Mouse (Mus musculus) adrenal gland, adult 8-10 months (tissue): ENCODE results near the gene Serpinb3d. TPM values are rescaled to one million over a fixed set of nuclear protein-coding genes. Genes with fewer than 3 reads are reported as not detected.
"Not testable (repeated sequence)": the region's sequence is repeated elsewhere in the genome, so short reads cannot be mapped to it uniquely, and the experiment has no call there.

ENCODE experiments used
- DNase-seq: peaks from one replicate; pipeline ENCODE4 v3.0.0; 2022
- total RNA-seq, 4 experiments: library from RNA; stranded (reverse); gene quantifications; 2 replicates each; pipeline ENCODE4 v1.2.4; 2022

Gene Serpinb3d
- not detected for total RNA-seq

- no peak for DNase-seq
Measured at GRCm38 (mm10) chr1:107083406-107083805, at the start of gene Serpinb3d. Gene Serpinb3d, minus strand, starts transcription at chr1:107083506.

- not testable (repeated sequence) for DNase-seq
Measured at GRCm38 (mm10) chr1:107127453-107127852, 44.1 kb upstream of the Serpinb3d start.

- DNase-seq: no peak
Measured at GRCm38 (mm10) chr1:107098417-107098816, 15.1 kb upstream of the Serpinb3d start.

- no peak for DNase-seq
Measured at GRCm38 (mm10) chr1:107052203-107052602, 31.1 kb downstream of the Serpinb3d start, which contains the start of gene Serpinb3a. Gene Serpinb3a, minus strand, starts transcription at chr1:107052303.

GRCm38 (mm10) chr1:107034236-107034635 is 49.1 kb downstream of the Serpinb3d start:
- not testable (repeated sequence) for DNase-seq

Other genes with a start within 250 kb of the Serpinb3d start
- not detected for gene Serpinb5, start 222.3 kb downstream of the Serpinb3d start, total RNA-seq
- not detected for gene Serpinb12, start 149.1 kb downstream of the Serpinb3d start, total RNA-seq
- gene Serpinb13, start 102.5 kb downstream of the Serpinb3d start, total RNA-seq: under 1 TPM in 3 of 4 experiments, not detected in 1; 0.15 to 0.46 (median 0.31) TPM
- gene Serpinb3a, start 31.2 kb downstream of the Serpinb3d start, total RNA-seq: not detected
- gene Serpinb3b, start 194.9 kb upstream of the Serpinb3d start, total RNA-seq: not detected
- not detected for gene Serpinb3c, start 194.9 kb upstream of the Serpinb3d start, total RNA-seq